Mouse (Mus musculus): ENCODE measurements around the gene Crygc. TPM values are rescaled to one million over a fixed set of nuclear protein-coding genes. Genes with fewer than 3 reads are reported as not detected.

The Crygc gene
- not detected in 2 replicates for polyA plus RNA-seq (2015; fragmentation: Nextera tagmentation; extraction: Ambion mirVana)

- 71% methylated on average over 6 of the region's 6 CpGs for WGBS
- no peak for ATAC-seq (replicated peaks; ENCODE audit: extremely low read depth, insufficient read depth, low FRiP score)
- Histone ChIP-seq H3K4me3 (ENCODE audit: low read length) (no peak within 1 kb of the TSS), H3K9ac (ENCODE audit: low read length) (no peak within 1 kb of the TSS), H3K27ac (ENCODE audit: low read length) (no peak within 1 kb of the TSS), H3K4me1 (ENCODE audit: control insufficient read depth, insufficient read depth, low read length) (no peaks in the 10 kb centered on the region), H3K4me2 (ENCODE audit: low read depth, low read length) (no peak within 1 kb of the TSS), H3K27me3 (ENCODE audit: control insufficient read depth, insufficient read depth, low read length) (no peaks in the 10 kb centered on the region), H3K36me3 (ENCODE audit: control insufficient read depth, insufficient read depth) (no peaks in the 10 kb centered on the region), H3K9me3 (replicated peaks; ENCODE audit: control insufficient read depth, low read length) (0 out of 2 replicates have a peak, but pooled peaks cover 2% of the 10 kb centered on the region)
Measured at GRCm38 (mm10) chr1:65073589-65073988, at the start of gene Crygc. Gene Crygc (minus strand): TSS chr1:65073689.

GRCm38 (mm10) chr1:65122574-65123372 is 49.3 kb upstream of the Crygc start, which contains the start of gene D630023F18Rik:
Gene D630023F18Rik (minus strand): TSS chr1:65123214.
- Histone ChIP-seq H3K4me3 (ENCODE audit: low read length) (peak within 1 kb of the TSS; percentile 45), H3K9ac (ENCODE audit: low read length) (peak within 1 kb of the TSS; percentile 37), H3K27me3 (ENCODE audit: control insufficient read depth, insufficient read depth, low read length) (no peaks in the 10 kb centered on the region), H3K4me2 (ENCODE audit: low read depth, low read length) (peak within 1 kb of the TSS; percentile 64), H3K27ac (ENCODE audit: low read length) (no peak within 1 kb of the TSS), H3K4me1 (ENCODE audit: control insufficient read depth, insufficient read depth, low read length) (no peaks in the 10 kb centered on the region), H3K9me3 (replicated peaks; ENCODE audit: control insufficient read depth, low read length) (no peaks in the 10 kb centered on the region), H3K36me3 (ENCODE audit: control insufficient read depth, insufficient read depth) (no peaks in the 10 kb centered on the region)
- WGBS: 27% methylated on average over 9 of the region's 9 CpGs
- no peak for ATAC-seq (replicated peaks; ENCODE audit: extremely low read depth, insufficient read depth, low FRiP score)

GRCm38 (mm10) chr1:65119438-65119837 is 45.9 kb upstream of the Crygc start, which contains the start of gene Gm28845:
Gene Gm28845 (minus strand): TSS chr1:65119558.
- no peak within 1 kb of the TSS for H3K27ac ChIP-seq (ENCODE audit: low read length)
- H3K9ac ChIP-seq (ENCODE audit: low read length): no peak within 1 kb of the TSS
- no peak within 1 kb of the TSS for H3K4me2 ChIP-seq (ENCODE audit: low read depth, low read length)
- H3K9me3 ChIP-seq (replicated peaks; ENCODE audit: control insufficient read depth, low read length): no peaks in the 10 kb centered on the region
- no peaks in the 10 kb centered on the region for H3K36me3 ChIP-seq (ENCODE audit: control insufficient read depth, insufficient read depth)
- WGBS: 82% methylated on average over 1 of the region's 1 CpGs
- no peaks in the 10 kb centered on the region for H3K4me1 ChIP-seq (ENCODE audit: control insufficient read depth, insufficient read depth, low read length)
- ATAC-seq (replicated peaks; ENCODE audit: extremely low read depth, insufficient read depth, low FRiP score): no peak
- no peak within 1 kb of the TSS for H3K4me3 ChIP-seq (ENCODE audit: low read length)
- no peaks in the 10 kb centered on the region for H3K27me3 ChIP-seq (ENCODE audit: control insufficient read depth, insufficient read depth, low read length)

- H3K4me3 ChIP-seq (ENCODE audit: low read length): no peak overlapping the region
- no peaks in the 10 kb centered on the region for H3K36me3 ChIP-seq (ENCODE audit: control insufficient read depth, insufficient read depth)
- no peak overlapping the region for H3K27ac ChIP-seq (ENCODE audit: low read length)
- no peaks in the 10 kb centered on the region for H3K9me3 ChIP-seq (replicated peaks; ENCODE audit: control insufficient read depth, low read length)
- no peaks in the 10 kb centered on the region for H3K27me3 ChIP-seq (ENCODE audit: control insufficient read depth, insufficient read depth, low read length)
- H3K4me2 ChIP-seq (ENCODE audit: low read depth, low read length): no peak overlapping the region
- no peak overlapping the region for H3K9ac ChIP-seq (ENCODE audit: low read length)
- H3K4me1 ChIP-seq (ENCODE audit: control insufficient read depth, insufficient read depth, low read length): no peaks in the 10 kb centered on the region
- 66% methylated on average over 8 of the region's 8 CpGs for WGBS
- ATAC-seq (replicated peaks; ENCODE audit: extremely low read depth, insufficient read depth, low FRiP score): peak; percentile 14; the same call in 1 of the 2 replicates
Measured at GRCm38 (mm10) chr1:65118150-65118913, 44.8 kb upstream of the Crygc start.

- no peaks in the 10 kb centered on the region for H3K36me3 ChIP-seq (ENCODE audit: control insufficient read depth, insufficient read depth)
- H3K9ac ChIP-seq (ENCODE audit: low read length): no peak overlapping the region
- no peaks in the 10 kb centered on the region for H3K9me3 ChIP-seq (replicated peaks; ENCODE audit: control insufficient read depth, low read length)
- WGBS: 86% methylated on average over 5 of the region's 5 CpGs
- ATAC-seq (replicated peaks; ENCODE audit: extremely low read depth, insufficient read depth, low FRiP score): no peak
- peaks cover 3% of the 10 kb centered on the region; the same call in 1 of the 2 replicates for H3K4me1 ChIP-seq (ENCODE audit: control insufficient read depth, insufficient read depth, low read length)
- no peak overlapping the region for H3K4me2 ChIP-seq (ENCODE audit: low read depth, low read length)
- no peak overlapping the region for H3K4me3 ChIP-seq (ENCODE audit: low read length)
- H3K27ac ChIP-seq (ENCODE audit: low read length): no peak overlapping the region
- H3K27me3 ChIP-seq (ENCODE audit: control insufficient read depth, insufficient read depth, low read length): no peaks in the 10 kb centered on the region
Measured at GRCm38 (mm10) chr1:65113536-65114172, 40.2 kb upstream of the Crygc start.

GRCm38 (mm10) chr1:65112807-65113196 is 39.3 kb upstream of the Crygc start:
- Histone ChIP-seq H3K4me2 (ENCODE audit: low read depth, low read length) (peak overlapping the region; percentile 53), H3K9ac (ENCODE audit: low read length) (peak overlapping the region; percentile 23; the same call in 1 of the 2 replicates), H3K4me1 (ENCODE audit: control insufficient read depth, insufficient read depth, low read length) (peaks cover 3% of the 10 kb centered on the region; the same call in 1 of the 2 replicates), H3K4me3 (ENCODE audit: low read length) (peak overlapping the region; percentile 13; the same call in 1 of the 2 replicates), H3K27ac (ENCODE audit: low read length) (no peak overlapping the region), H3K27me3 (ENCODE audit: control insufficient read depth, insufficient read depth, low read length) (no peaks in the 10 kb centered on the region), H3K36me3 (ENCODE audit: control insufficient read depth, insufficient read depth) (no peaks in the 10 kb centered on the region), H3K9me3 (replicated peaks; ENCODE audit: control insufficient read depth, low read length) (no peaks in the 10 kb centered on the region)
- WGBS: 49% methylated on average over 14 of the region's 14 CpGs
- ATAC-seq (replicated peaks; ENCODE audit: extremely low read depth, insufficient read depth, low FRiP score): no peak

- Histone ChIP-seq H3K9ac (ENCODE audit: low read length) (peak overlapping the region; percentile 23; the same call in 1 of the 2 replicates), H3K4me3 (ENCODE audit: low read length) (peak overlapping the region; percentile 24), H3K9me3 (replicated peaks; ENCODE audit: control insufficient read depth, low read length) (no peaks in the 10 kb centered on the region), H3K4me2 (ENCODE audit: low read depth, low read length) (peak overlapping the region; percentile 53), H3K4me1 (ENCODE audit: control insufficient read depth, insufficient read depth, low read length) (peaks cover 3% of the 10 kb centered on the region; the same call in 1 of the 2 replicates), H3K36me3 (ENCODE audit: control insufficient read depth, insufficient read depth) (no peaks in the 10 kb centered on the region), H3K27me3 (ENCODE audit: control insufficient read depth, insufficient read depth, low read length) (no peaks in the 10 kb centered on the region), H3K27ac (ENCODE audit: low read length) (no peak overlapping the region)
- WGBS: 7% methylated on average over 8 of the region's 8 CpGs
- ATAC-seq (replicated peaks; ENCODE audit: extremely low read depth, insufficient read depth, low FRiP score): no peak
Measured at GRCm38 (mm10) chr1:65112031-65112806, 38.7 kb upstream of the Crygc start.

GRCm38 (mm10) chr1:65109756-65110435 is 36.4 kb upstream of the Crygc start:
- 0 out of 2 replicates have a peak overlapping the region, but pooled peaks have one; percentile 13 for H3K4me2 ChIP-seq (ENCODE audit: low read depth, low read length)
- 64% methylated on average over 25 of the region's 25 CpGs for WGBS
- no peak overlapping the region for H3K27ac ChIP-seq (ENCODE audit: low read length)
- no peak overlapping the region for H3K9ac ChIP-seq (ENCODE audit: low read length)
- H3K36me3 ChIP-seq (ENCODE audit: control insufficient read depth, insufficient read depth): no peaks in the 10 kb centered on the region
- H3K4me1 ChIP-seq (ENCODE audit: control insufficient read depth, insufficient read depth, low read length): peaks cover 3% of the 10 kb centered on the region; the same call in 1 of the 2 replicates
- ATAC-seq (replicated peaks; ENCODE audit: extremely low read depth, insufficient read depth, low FRiP score): no peak
- no peaks in the 10 kb centered on the region for H3K9me3 ChIP-seq (replicated peaks; ENCODE audit: control insufficient read depth, low read length)
- H3K27me3 ChIP-seq (ENCODE audit: control insufficient read depth, insufficient read depth, low read length): no peaks in the 10 kb centered on the region
- no peak overlapping the region for H3K4me3 ChIP-seq (ENCODE audit: low read length)
